Mouse (Mus musculus) embryonic fibroblast, embryonic 13.5 days (primary cell): ENCODE data around the gene Pygm. TPM values are rescaled to one million over a fixed set of nuclear protein-coding genes. Genes with fewer than 3 reads are reported as not detected.

Source experiments
- H3K27ac ChIP-seq: 2 replicates; pipeline ENCODE4 v1.5.1; 2012; ENCODE audit warnings: low read length, control low read depth, inconsistent platforms; ENCODE audit not compliant: insufficient read depth
- H3K4me1 ChIP-seq: 2 replicates; pipeline ENCODE4 v1.6.1; 2011; ENCODE audit warnings: low read length; ENCODE audit not compliant: control insufficient read depth, insufficient read depth
- H3K4me3 ChIP-seq: 2 replicates; pipeline ENCODE4 v1.5.1; 2011; ENCODE audit warnings: mild to moderate bottlenecking, control low read depth, low read length; ENCODE audit not compliant: insufficient read depth
- CTCF ChIP-seq: IDR thresholded peaks from 2 replicates; pipeline ENCODE4 v1.5.1; 2011; ENCODE audit warnings: mild to moderate bottlenecking, control low read depth, low read length, moderate library complexity, borderline replicate concordance; ENCODE audit not compliant: insufficient read depth
- POLR2A ChIP-seq: IDR thresholded peaks from 2 replicates; pipeline ENCODE4 v1.6.1; 2011; ENCODE audit warnings: low read depth, mild to moderate bottlenecking, control low read depth, low read length, moderate library complexity
- polyA plus RNA-seq: library from polyadenylated mRNA; stranded (reverse); fragments of >200 nt; gene quantifications from 2 replicates; pipeline ENCODE4 v1.2.4, GENCODE M21; 2011; ENCODE audit warnings: low read depth; ENCODE audit not compliant: missing spikeins, insufficient read length

Gene Pygm
- polyA plus RNA-seq, 1 experiment = 0.91 TPM

GRCm38 (mm10) chr19:6383470-6383869, 729 bp upstream of the Pygm start:
- H3K27ac ChIP-seq = no peak overlapping the region
- TF ChIP-seq POLR2A (no peak), CTCF (no peak)
- H3K4me1 ChIP-seq = no peaks in the 10 kb centered on the region
- H3K4me3 ChIP-seq = no peak overlapping the region

DNA sequence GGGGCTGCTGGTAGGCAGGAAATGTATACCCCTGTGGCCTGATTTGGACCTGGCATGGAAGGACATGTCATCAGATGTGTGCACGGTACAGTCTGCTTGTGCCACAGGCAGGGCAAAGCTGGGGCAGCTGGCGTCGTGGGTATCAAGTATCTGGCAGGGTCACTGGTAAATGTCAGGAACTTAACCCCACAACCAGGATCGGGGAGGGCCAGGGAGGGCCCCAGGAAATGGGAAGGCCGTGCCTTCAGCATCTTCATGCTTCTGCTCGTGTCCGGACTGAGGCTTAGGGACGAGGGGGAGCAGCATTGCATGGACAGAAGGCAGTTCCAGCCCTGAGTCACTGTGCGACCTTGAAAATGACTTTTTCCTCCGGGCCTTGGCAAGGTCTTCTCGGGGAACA, 755 bp downstream of the Pygm start:
- no peaks in the 10 kb centered on the region for H3K4me1 ChIP-seq
- no peak overlapping the region for H3K27ac ChIP-seq
- no peak for TF ChIP-seq CTCF
- no peak for TF ChIP-seq POLR2A
- no peak overlapping the region for H3K4me3 ChIP-seq

DNA sequence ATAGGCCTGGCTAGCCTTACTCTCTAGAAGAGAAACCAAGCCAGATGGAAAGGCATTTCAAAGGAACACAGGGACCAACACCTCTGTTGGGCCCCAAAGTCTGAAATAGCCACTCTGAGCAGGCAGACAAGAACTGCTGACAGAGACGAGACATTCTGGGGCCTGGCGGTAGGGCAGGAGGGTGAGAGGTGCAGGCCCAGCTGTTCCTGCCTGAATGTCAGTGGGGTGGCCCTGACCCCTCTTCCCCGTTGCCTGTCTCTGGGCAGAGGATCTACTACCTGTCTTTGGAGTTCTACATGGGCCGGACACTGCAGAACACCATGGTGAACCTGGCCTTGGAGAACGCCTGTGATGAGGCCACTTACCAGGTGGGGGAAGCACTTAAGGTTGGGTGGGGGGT, 1.2 kb downstream of the Pygm start:
- H3K4me3 ChIP-seq = no peak overlapping the region
- TF ChIP-seq POLR2A (no peak), CTCF (no peak)
- H3K27ac ChIP-seq = no peak overlapping the region
- no peaks in the 10 kb centered on the region for H3K4me1 ChIP-seq

- Histone ChIP-seq H3K4me1 (no peaks in the 10 kb centered on the region), H3K27ac (no peak overlapping the region), H3K4me3 (no peak overlapping the region)
- no peak for TF ChIP-seq CTCF
- no peak for TF ChIP-seq POLR2A
These were observed 1.6 kb downstream of the Pygm start for GRCm38 (mm10) chr19:6385821-6386220.

DNA sequence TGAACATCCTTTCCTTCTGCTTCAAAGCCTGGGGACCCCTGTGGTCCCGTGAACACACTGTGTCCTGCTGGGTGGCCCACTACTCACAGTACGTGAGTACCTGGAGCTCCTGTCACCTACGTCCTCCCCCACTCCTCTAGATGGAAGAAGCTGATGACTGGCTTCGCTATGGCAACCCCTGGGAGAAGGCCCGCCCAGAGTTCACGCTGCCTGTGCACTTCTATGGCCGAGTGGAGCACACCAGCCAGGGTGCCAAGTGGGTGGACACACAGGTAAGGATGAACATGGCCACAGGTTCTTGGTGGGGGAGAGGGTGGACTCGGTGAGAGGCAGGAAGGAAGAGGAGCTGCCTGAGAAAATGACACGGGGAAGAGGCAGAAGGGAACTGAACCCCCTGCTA, 2.0 kb downstream of the Pygm start:
- TF ChIP-seq POLR2A (no peak), CTCF (no peak)
- H3K4me3 ChIP-seq = no peak overlapping the region
- H3K27ac ChIP-seq = no peak overlapping the region
- H3K4me1 ChIP-seq = no peaks in the 10 kb centered on the region

- no peak overlapping the region for H3K4me3 ChIP-seq
- TF ChIP-seq POLR2A = no peak
- no peak for TF ChIP-seq CTCF
- H3K4me1 ChIP-seq = no peaks in the 10 kb centered on the region
- H3K27ac ChIP-seq = no peak overlapping the region
These were observed 3.8 kb downstream of the Pygm start for GRCm38 (mm10) chr19:6388006-6388405.

DNA sequence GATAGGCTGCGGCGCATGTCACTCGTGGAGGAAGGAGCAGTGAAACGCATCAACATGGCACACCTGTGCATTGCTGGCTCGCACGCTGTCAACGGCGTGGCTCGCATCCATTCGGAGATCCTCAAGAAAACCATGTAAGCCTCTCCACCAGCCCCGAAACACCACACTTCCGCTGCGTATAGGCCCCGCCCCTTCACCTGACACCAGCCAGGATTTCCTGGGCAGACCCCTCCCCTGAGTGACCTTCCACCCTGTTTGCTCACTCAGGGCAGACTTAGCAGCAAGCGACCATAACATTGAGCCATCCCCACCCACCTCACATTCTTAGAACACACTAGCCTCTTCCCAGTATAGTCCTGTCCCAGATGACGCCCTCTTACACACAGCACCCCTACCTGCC, 5.6 kb downstream of the Pygm start:
- Histone ChIP-seq H3K27ac (no peak overlapping the region), H3K4me1 (no peaks in the 10 kb centered on the region), H3K4me3 (no peak overlapping the region)
- TF ChIP-seq POLR2A = no peak
- no peak for TF ChIP-seq CTCF

DNA sequence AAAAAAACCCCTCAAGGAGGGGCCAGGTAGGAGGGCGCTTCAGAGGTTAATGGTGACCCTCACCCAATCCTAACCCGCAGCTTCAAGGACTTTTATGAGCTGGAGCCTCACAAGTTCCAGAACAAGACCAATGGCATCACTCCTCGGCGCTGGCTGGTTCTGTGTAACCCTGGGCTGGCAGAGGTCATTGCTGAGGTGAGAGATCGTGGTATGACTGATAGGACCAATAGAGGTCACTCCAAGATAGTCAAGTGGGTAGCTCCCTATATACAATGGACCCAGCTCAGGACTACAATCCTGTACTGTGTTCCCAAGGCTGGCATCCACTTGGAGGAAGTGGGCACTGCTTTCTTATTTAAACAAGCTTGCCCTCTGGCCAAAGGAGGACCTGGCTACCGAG, 6.1 kb downstream of the Pygm start:
- TF ChIP-seq CTCF = no peak
- TF ChIP-seq POLR2A = no peak
- no peak overlapping the region for H3K4me3 ChIP-seq
- no peak overlapping the region for H3K27ac ChIP-seq
- H3K4me1 ChIP-seq = no peaks in the 10 kb centered on the region

GRCm38 (mm10) chr19:6392743-6393393, 8.7 kb downstream of the Pygm start:
- H3K27ac ChIP-seq = no peak overlapping the region
- TF ChIP-seq POLR2A (no peak), CTCF (no peak; the same call in 1 of the 2 replicates)
- H3K4me1 ChIP-seq = no peaks in the 10 kb centered on the region
- H3K4me3 ChIP-seq = no peak overlapping the region

DNA sequence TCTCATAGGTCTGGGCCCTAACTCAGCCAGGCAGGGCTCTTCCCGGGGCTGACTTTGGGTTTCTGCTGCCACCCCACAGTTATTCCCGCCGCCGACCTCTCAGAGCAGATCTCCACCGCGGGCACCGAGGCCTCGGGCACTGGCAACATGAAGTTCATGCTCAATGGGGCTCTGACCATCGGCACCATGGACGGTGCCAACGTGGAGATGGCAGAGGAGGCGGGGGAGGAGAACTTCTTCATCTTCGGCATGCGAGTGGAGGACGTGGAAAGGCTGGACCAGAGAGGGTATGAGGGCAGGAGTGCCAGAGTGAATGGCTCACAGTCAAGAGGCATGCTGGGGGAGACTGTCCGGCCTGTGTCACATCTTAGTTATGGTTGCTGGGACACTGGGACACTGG, 9.4 kb downstream of the Pygm start:
- H3K27ac ChIP-seq = no peak overlapping the region
- TF ChIP-seq POLR2A = no peak
- TF ChIP-seq CTCF = no peak
- H3K4me3 ChIP-seq = no peak overlapping the region
- H3K4me1 ChIP-seq = no peaks in the 10 kb centered on the region
